Mouse (Mus musculus) limb, embryonic 10.5 days (tissue): ENCODE measurements around the gene Zbtb48. TPM values are rescaled to one million over a fixed set of nuclear protein-coding genes. Genes with fewer than 3 reads are reported as not detected.

Experiments
- DNase-seq: peaks from one replicate; pipeline ENCODE4 v3.0.0-alpha.2; 2017; ENCODE audit warnings: low spot score
- H3K27ac ChIP-seq: fragments of 300-500 bp; sonication (generic); 2 replicates; pipeline ENCODE4 v1.5.1; 2016; ENCODE audit warnings: mild to moderate bottlenecking
- H3K27me3 ChIP-seq: fragments of 300-500 bp; sonication (generic); 2 replicates; pipeline ENCODE4 v1.6.1; 2016; ENCODE audit warnings: low read depth, mild to moderate bottlenecking; ENCODE audit not compliant: poor library complexity, severe bottlenecking
- H3K36me3 ChIP-seq: fragments of 300-500 bp; sonication (generic); 2 replicates; pipeline ENCODE4 v1.6.1; 2016; ENCODE audit warnings: mild to moderate bottlenecking, moderate library complexity
- H3K4me1 ChIP-seq: fragments of 300-500 bp; sonication (generic); 2 replicates; pipeline ENCODE4 v1.6.1; 2016
- H3K4me3 ChIP-seq: fragments of 300-500 bp; sonication (generic); 2 replicates; pipeline ENCODE4 v1.5.1; 2016; ENCODE audit warnings: mild to moderate bottlenecking, moderate library complexity
- H3K9me3 ChIP-seq: fragments of 300-500 bp; sonication (generic); replicated peaks from 2 replicates; pipeline ENCODE4 v1.6.1; 2016; ENCODE audit warnings: mild to moderate bottlenecking
- WGBS: fragments of 180-500 bp; shearing (Covaris S2); methylation state at CpG from one replicate; pipeline ENCODE4 v1.1.7; 2016; 5-methylcytosine and 5-hydroxymethylcytosine counted together
- polyA plus RNA-seq: library from polyadenylated mRNA; unstranded; fragments of >200 nt; fragmentation: Nextera tagmentation; extraction: Ambion mirVana; gene quantifications from 2 replicates; pipeline ENCODE4 v1.2.1, GENCODE M21; 2016

Zbtb48 gene
- polyA plus RNA-seq, 1 experiment from 2014 or later = 24.5 TPM

GRCm38 (mm10) chr4:152007481-152008147 lies 19.9 kb downstream of the Zbtb48 start:
- 5% methylated on average over 8 of the region's 8 CpGs for WGBS
- Histone ChIP-seq H3K27me3 (peaks cover 20% of the 10 kb centered on the region), H3K4me1 (peaks cover 52% of the 10 kb centered on the region), H3K9me3 (no peaks in the 10 kb centered on the region), H3K4me3 (peak overlapping the region; percentile 93), H3K36me3 (peaks cover 10% of the 10 kb centered on the region), H3K27ac (0 out of 2 replicates have a peak overlapping the region, but pooled peaks have one; percentile 25)
- DNase-seq = no peak

- Histone ChIP-seq H3K9me3 (no peaks in the 10 kb centered on the region), H3K27me3 (peaks cover 20% of the 10 kb centered on the region), H3K4me3 (no peak overlapping the region), H3K4me1 (peaks cover 49% of the 10 kb centered on the region), H3K36me3 (peaks cover 2% of the 10 kb centered on the region), H3K27ac (no peak overlapping the region)
- DNase-seq = no peak
- WGBS = 24% methylated on average over 3 of the region's 3 CpGs
Observed at GRCm38 (mm10) chr4:152006812-152007211, 20.7 kb downstream of the Zbtb48 start.

GRCm38 (mm10) chr4:152006137-152006536 lies 21.3 kb downstream of the Zbtb48 start:
- Histone ChIP-seq H3K4me3 (no peak overlapping the region), H3K27ac (no peak overlapping the region), H3K36me3 (no peaks in the 10 kb centered on the region), H3K4me1 (peaks cover 42% of the 10 kb centered on the region), H3K9me3 (no peaks in the 10 kb centered on the region), H3K27me3 (peaks cover 20% of the 10 kb centered on the region)
- no peak for DNase-seq
- 77% methylated on average over 6 of the region's 6 CpGs for WGBS

GRCm38 (mm10) chr4:152002063-152002462 lies 25.4 kb downstream of the Zbtb48 start:
- Histone ChIP-seq H3K27ac (no peak overlapping the region), H3K27me3 (peaks cover 8% of the 10 kb centered on the region), H3K9me3 (no peaks in the 10 kb centered on the region), H3K4me1 (peaks cover 8% of the 10 kb centered on the region), H3K36me3 (no peaks in the 10 kb centered on the region), H3K4me3 (no peak overlapping the region)
- 88% methylated on average over 3 of the region's 3 CpGs for WGBS
- no peak for DNase-seq

GRCm38 (mm10) chr4:152001335-152001734 lies 26.1 kb downstream of the Zbtb48 start:
- no peaks in the 10 kb centered on the region for H3K36me3 ChIP-seq
- no peak overlapping the region for H3K27ac ChIP-seq
- no peak for DNase-seq
- H3K27me3 ChIP-seq = 0 out of 2 replicates have a peak, but pooled peaks cover under 1% of the 10 kb centered on the region
- H3K9me3 ChIP-seq = no peaks in the 10 kb centered on the region
- no peak overlapping the region for H3K4me3 ChIP-seq
- peaks cover 10% of the 10 kb centered on the region for H3K4me1 ChIP-seq
- WGBS = 67% methylated on average over 4 of the region's 4 CpGs

GRCm38 (mm10) chr4:152000906-152001305 lies 26.6 kb downstream of the Zbtb48 start:
- Histone ChIP-seq H3K27me3 (no peaks in the 10 kb centered on the region), H3K36me3 (no peaks in the 10 kb centered on the region), H3K27ac (no peak overlapping the region), H3K4me3 (no peak overlapping the region), H3K9me3 (no peaks in the 10 kb centered on the region), H3K4me1 (peaks cover 10% of the 10 kb centered on the region)
- DNase-seq = no peak
- 53% methylated on average over 4 of the region's 4 CpGs for WGBS

GRCm38 (mm10) chr4:151999481-151999880 lies 28.0 kb downstream of the Zbtb48 start:
- Histone ChIP-seq H3K36me3 (no peaks in the 10 kb centered on the region), H3K4me3 (no peak overlapping the region), H3K9me3 (no peaks in the 10 kb centered on the region), H3K27me3 (no peaks in the 10 kb centered on the region), H3K27ac (no peak overlapping the region), H3K4me1 (peaks cover 23% of the 10 kb centered on the region)
- DNase-seq = no peak
- WGBS = 68% methylated on average over 3 of the region's 3 CpGs

GRCm38 (mm10) chr4:151997701-151998100 lies 29.8 kb downstream of the Zbtb48 start:
- Histone ChIP-seq H3K4me1 (peaks cover 36% of the 10 kb centered on the region), H3K27ac (no peak overlapping the region), H3K4me3 (no peak overlapping the region), H3K9me3 (no peaks in the 10 kb centered on the region), H3K27me3 (no peaks in the 10 kb centered on the region), H3K36me3 (peaks cover 13% of the 10 kb centered on the region)
- DNase-seq = no peak
- WGBS = 74% methylated on average over 3 of the region's 3 CpGs

GRCm38 (mm10) chr4:151996951-151997222 lies 30.6 kb downstream of the Zbtb48 start:
- Histone ChIP-seq H3K27me3 (no peaks in the 10 kb centered on the region), H3K36me3 (peaks cover 22% of the 10 kb centered on the region), H3K27ac (peak overlapping the region; percentile 96), H3K9me3 (no peaks in the 10 kb centered on the region), H3K4me1 (peaks cover 36% of the 10 kb centered on the region), H3K4me3 (peak overlapping the region; percentile 100)
- 7% methylated on average over 13 of the region's 13 CpGs for WGBS
- no peak for DNase-seq

- peaks cover 36% of the 10 kb centered on the region for H3K4me1 ChIP-seq
- no peaks in the 10 kb centered on the region for H3K27me3 ChIP-seq
- H3K36me3 ChIP-seq = peaks cover 27% of the 10 kb centered on the region
- peak within 1 kb of the TSS; percentile 100 for H3K4me3 ChIP-seq
- under 1% methylated on average over 93 of the region's 94 CpGs for WGBS
- no peaks in the 10 kb centered on the region for H3K9me3 ChIP-seq
- DNase-seq = peak; percentile 98
- H3K27ac ChIP-seq = peak within 1 kb of the TSS; percentile 96
Observed at GRCm38 (mm10) chr4:151996173-151996950, 31.1 kb downstream of the Zbtb48 start, which contains the start of gene Phf13. TSS of gene Phf13 (minus strand) at chr4:151996258.

- DNase-seq = no peak
- H3K27ac ChIP-seq = peak overlapping the region; percentile 96
- peaks cover 36% of the 10 kb centered on the region for H3K4me1 ChIP-seq
- peak overlapping the region; percentile 100 for H3K4me3 ChIP-seq
- H3K9me3 ChIP-seq = no peaks in the 10 kb centered on the region
- WGBS = under 1% methylated on average over 110 of the region's 111 CpGs
- peaks cover 35% of the 10 kb centered on the region for H3K36me3 ChIP-seq
- no peaks in the 10 kb centered on the region for H3K27me3 ChIP-seq
Observed at GRCm38 (mm10) chr4:151995371-151996172, 31.9 kb downstream of the Zbtb48 start.

GRCm38 (mm10) chr4:151994228-151995171 lies 33.0 kb downstream of the Zbtb48 start:
- no peaks in the 10 kb centered on the region for H3K9me3 ChIP-seq
- peaks cover 45% of the 10 kb centered on the region for H3K36me3 ChIP-seq
- peak overlapping the region; percentile 96 for H3K27ac ChIP-seq
- peaks cover 36% of the 10 kb centered on the region for H3K4me1 ChIP-seq
- H3K27me3 ChIP-seq = no peaks in the 10 kb centered on the region
- peak overlapping the region; percentile 100 for H3K4me3 ChIP-seq
- WGBS = 2% methylated on average over 61 of the region's 61 CpGs
- peak; percentile 69 for DNase-seq
